Mouse (Mus musculus) testis, adult 2 months (tissue): ENCODE results near the gene 4921501E09Rik.

ENCODE experiments used
- CTCF ChIP-seq: fragments of 200-500 bp; IDR thresholded peaks from 2 replicates; pipeline ENCODE4 v1.5.1; 2012; ENCODE audit warnings: low read depth, mild to moderate bottlenecking, inconsistent platforms, low read length, moderate library complexity; ENCODE audit not compliant: control insufficient read depth, insufficient read depth, insufficient replicate concordance
- POLR2A ChIP-seq: fragments of 200-500 bp; IDR thresholded peaks from 2 replicates; pipeline ENCODE4 v1.6.1; 2012; ENCODE audit warnings: low read depth, mild to moderate bottlenecking, inconsistent platforms, low read length, moderate library complexity; ENCODE audit not compliant: control insufficient read depth

DNA sequence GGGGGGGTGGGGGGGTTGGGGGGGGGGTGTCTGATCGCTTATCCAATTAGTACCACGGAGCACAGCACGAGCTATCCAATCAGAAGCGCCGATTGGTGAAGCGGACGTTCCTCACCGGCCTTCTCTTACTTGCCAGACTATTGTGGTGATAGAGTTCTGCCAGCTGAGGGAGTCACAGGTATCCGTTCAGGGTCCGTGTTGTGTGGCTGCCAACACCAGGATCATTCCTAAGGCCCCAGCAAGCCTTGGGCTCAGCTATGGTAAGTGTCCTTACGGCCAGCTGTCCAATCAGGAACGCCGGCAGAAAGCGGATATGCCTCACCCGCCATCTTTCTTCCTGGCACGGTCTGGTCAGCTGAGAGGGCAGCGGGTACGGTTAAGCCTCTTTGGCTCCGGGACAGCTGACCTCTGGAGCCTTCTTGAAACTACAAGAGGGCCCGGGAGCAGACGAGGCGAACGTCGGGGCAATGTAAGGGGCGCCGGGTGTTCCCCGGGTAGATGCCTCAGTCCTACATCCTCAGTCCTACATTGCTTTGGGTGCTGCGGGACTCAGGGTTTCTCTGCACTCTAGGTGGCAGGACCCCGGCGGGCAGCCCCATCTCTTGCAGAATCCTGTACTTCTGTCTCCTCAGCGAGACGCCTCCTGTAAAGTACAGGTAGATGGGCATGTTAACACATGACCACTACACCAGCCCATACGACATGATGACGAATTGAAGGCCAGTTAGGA, 21.5 kb upstream of the 4921501E09Rik start, which contains the start of gene Zfp563:
- TF ChIP-seq CTCF = no peak
- TF ChIP-seq POLR2A = peak; percentile 58; the same call in 1 of the 2 replicates
